In the genomic region with DNA sequence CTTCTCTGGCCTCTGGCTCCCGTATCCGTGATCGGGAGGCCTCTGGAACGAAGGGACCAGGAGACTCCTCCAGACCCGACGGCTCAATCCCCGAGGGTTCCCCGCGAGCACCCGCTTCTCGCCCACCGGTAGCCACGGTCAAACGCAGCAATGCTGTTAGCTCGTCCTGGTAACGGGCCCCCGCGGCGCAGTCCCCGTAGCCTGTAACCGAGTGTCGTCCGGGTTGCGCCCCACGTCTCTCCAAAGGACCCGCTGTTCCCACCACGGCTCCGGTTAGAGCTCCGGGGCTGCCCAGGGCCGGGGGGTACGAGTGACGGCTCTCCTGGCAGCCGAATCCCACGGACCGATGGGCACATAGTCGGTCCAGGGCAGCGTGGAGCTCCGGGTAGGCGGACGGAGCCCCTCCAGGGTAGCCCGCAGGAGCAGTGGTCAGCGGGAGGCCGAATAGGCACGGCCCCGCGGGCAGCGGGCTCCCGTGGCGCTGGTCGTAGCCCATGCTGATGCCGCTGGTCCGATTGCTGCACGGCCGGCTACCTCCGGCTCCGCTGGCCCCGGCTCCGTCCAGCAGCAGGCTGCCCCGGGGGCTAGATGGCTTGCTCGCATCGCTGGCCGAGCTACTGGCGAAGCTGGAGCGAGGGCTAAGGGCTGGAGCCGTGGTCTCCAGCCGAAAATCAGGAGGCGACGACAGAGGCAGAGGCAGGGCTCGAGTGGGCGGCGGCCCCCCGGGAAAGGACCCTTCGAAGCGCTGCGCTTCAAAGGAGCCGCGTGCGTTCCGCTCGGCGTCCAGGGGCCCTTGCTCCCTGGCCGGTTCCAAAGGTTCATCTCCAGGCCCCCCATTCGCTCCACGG, we compare ENCODE assay signal across 8 mouse cellular contexts. TPM values are rescaled to one million over a fixed set of nuclear protein-coding genes. Genes with fewer than 3 reads are reported as not detected.
DNase-seq lines count a peak whose midpoint lies in the region; ATAC-seq and TF ChIP-seq lines count a peak whose summit lies in the region.

No protein-coding gene starts in this region.

- ATAC-seq in lung, embryonic 15.5 days (ENCODE audit: borderline replicate concordance, extremely low read depth, low FRiP score, low TSS enrichment): no peak
- ATAC-seq in limb, embryonic 11.5 days (ENCODE audit: insufficient number of reproducible peaks, low FRiP score, low TSS enrichment, low read depth): no peak
- no peak for ATAC-seq in neural tube, embryonic 11.5 days (ENCODE audit: insufficient read depth, low FRiP score, low TSS enrichment)
- ATAC-seq in inflammation-experienced regulatory T-cells, adult 6 months: no peak

- peak overlapping the region; percentile 97 for H3K27ac ChIP-seq in lung, embryonic 15.5 days
- no peak overlapping the region for H3K27ac ChIP-seq in cortical plate, adult 2 months (ENCODE audit: insufficient read depth, low read length)
- peak overlapping the region; percentile 88 for H3K27ac ChIP-seq in limb, embryonic 11.5 days (replicated peaks; ENCODE audit: low read depth, low read length)
- peak overlapping the region; percentile 67 for H3K27ac ChIP-seq in neural tube, embryonic 11.5 days (ENCODE audit: low read depth, low read length)

- H3K4me1 ChIP-seq in lung, embryonic 15.5 days: peaks cover 44% of the 10 kb centered on the region
- no peaks in the 10 kb centered on the region for H3K4me1 ChIP-seq in cortical plate, adult 2 months (ENCODE audit: control insufficient read depth, insufficient read depth, low read length)
- H3K4me1 ChIP-seq in limb, embryonic 11.5 days (ENCODE audit: control insufficient read depth, insufficient read depth, low read length): peaks cover 27% of the 10 kb centered on the region
- H3K4me1 ChIP-seq in neural tube, embryonic 11.5 days (ENCODE audit: control insufficient read depth, insufficient read depth, low read length): peaks cover 25% of the 10 kb centered on the region

- intact Hi-C loops in heart, postnatal 36 days (cut with DNase I): loop anchor here (2.0 to 5.0 kb wide), 2 partner anchors 22 to 49 kb away; partner anchors contain the start of gene Haus4
- intact Hi-C loops in left cerebral cortex, postnatal 25 days (cut with DNase I): no loop called here

- no peaks in the 10 kb centered on the region for H3K27me3 ChIP-seq in lung, embryonic 15.5 days
- H3K27me3 ChIP-seq in limb, embryonic 11.5 days (ENCODE audit: control insufficient read depth, insufficient read depth, low read length): no peaks in the 10 kb centered on the region
- H3K27me3 ChIP-seq in neural tube, embryonic 11.5 days (ENCODE audit: control insufficient read depth, insufficient read depth, low read length): no peaks in the 10 kb centered on the region

- no peaks in the 10 kb centered on the region for H3K9me3 ChIP-seq in lung, embryonic 15.5 days
- no peaks in the 10 kb centered on the region for H3K9me3 ChIP-seq in limb, embryonic 11.5 days (ENCODE audit: control insufficient read depth, low read length)
- no peaks in the 10 kb centered on the region for H3K9me3 ChIP-seq in neural tube, embryonic 11.5 days (ENCODE audit: control insufficient read depth, low read length)

- no peak for DNase-seq in lung, postnatal 14 days
- DNase-seq in heart, postnatal 36 days: peak; percentile 54 to 69
- peak; percentile 55 for DNase-seq in limb, embryonic 11.5 days (ENCODE audit: low spot score)
- peak; percentile 56 for DNase-seq in neural tube, embryonic 11.5 days (ENCODE audit: low spot score)
- DNase-seq in left cerebral cortex, postnatal 25 days (ENCODE audit: low spot score in 2 of 2): no peak

- H3K4me3 ChIP-seq in lung, embryonic 15.5 days: peak overlapping the region; percentile 81
- peak overlapping the region; percentile 37; the same call in 1 of the 2 replicates for H3K4me3 ChIP-seq in cortical plate, adult 2 months (ENCODE audit: insufficient read depth, low read length)
- peak overlapping the region; percentile 81 for H3K4me3 ChIP-seq in limb, embryonic 11.5 days (ENCODE audit: low read depth, low read length)
- H3K4me3 ChIP-seq in neural tube, embryonic 11.5 days (ENCODE audit: low read depth, low read length): peak overlapping the region; percentile 79

- peak overlapping the region; percentile 94 for H3K9ac ChIP-seq in lung, embryonic 15.5 days
- H3K9ac ChIP-seq in limb, embryonic 11.5 days (ENCODE audit: low read length): peak overlapping the region; percentile 94
- peak overlapping the region; percentile 89 for H3K9ac ChIP-seq in neural tube, embryonic 11.5 days (ENCODE audit: low read length)

- WGBS in lung, embryonic 15.5 days: under 1% methylated on average over 69 of the region's 84 CpGs
- WGBS in limb, embryonic 11.5 days: under 1% methylated on average over 80 of the region's 84 CpGs
- WGBS in neural tube, embryonic 11.5 days: under 1% methylated on average over 75 of the region's 84 CpGs

- H3K4me2 ChIP-seq in lung, embryonic 15.5 days: peak overlapping the region; percentile 62
- H3K4me2 ChIP-seq in limb, embryonic 11.5 days (ENCODE audit: low read depth, severe bottlenecking): peak overlapping the region; percentile 90
- peak overlapping the region; percentile 66 for H3K4me2 ChIP-seq in neural tube, embryonic 11.5 days (ENCODE audit: low read depth)

- TF ChIP-seq CTCF in cortical plate, adult 2 months (IDR thresholded peaks at IDR 0.05; ENCODE audit: extremely low read depth, insufficient read depth, low read length): no peak

- H3K36me3 ChIP-seq in lung, embryonic 15.5 days: peaks cover 6% of the 10 kb centered on the region
- H3K36me3 ChIP-seq in limb, embryonic 11.5 days (ENCODE audit: control insufficient read depth, insufficient read depth, low read length): peaks cover 4% of the 10 kb centered on the region; the same call in 1 of the 2 replicates
- peaks cover 2% of the 10 kb centered on the region; the same call in 1 of the 2 replicates for H3K36me3 ChIP-seq in neural tube, embryonic 11.5 days (ENCODE audit: control insufficient read depth, insufficient read depth, low read length)

- no peak for TF ChIP-seq POLR2A in cortical plate, adult 2 months (IDR thresholded peaks at IDR 0.05; ENCODE audit: extremely low read depth, insufficient read depth, low read length)

RNA-seq across cellular contexts. Expression of gene Ajuba, which starts 0.9 kb away (rescaled TPM):
- polyA plus RNA-seq in lung, embryonic 15.5 days (2015; fragmentation: Nextera tagmentation; extraction: Ambion mirVana): 49.0 and 52.8 TPM in 2 replicates
- 2.3 and 3.0 TPM in 2 replicates for polyA plus RNA-seq in cortical plate, adult 2 months (2012; rRNA removed)
- 1 to 10 TPM; 6.1 to 6.4 TPM for total RNA-seq in heart, postnatal 36 days (2021)
- polyA plus RNA-seq in limb, embryonic 11.5 days (2014; fragmentation: Nextera tagmentation; extraction: Ambion mirVana): 38.5 and 41.8 TPM in 2 replicates
- polyA plus RNA-seq in neural tube, embryonic 11.5 days (2014; fragmentation: Nextera tagmentation; extraction: Ambion mirVana): 27.9 TPM in 2 replicates
- total RNA-seq in left cerebral cortex, postnatal 25 days (2021): 1 to 10 TPM; 1.6 to 2.1 TPM
- under 1 TPM; 0.10 to 0.25 (median 0.15) TPM for polyA plus RNA-seq in inflammation-experienced regulatory T-cells, adult 6 months (2017; shearing (Covaris generic))

RNA-seq across cellular contexts. Expression of gene Haus4, which starts 22.0 kb away (rescaled TPM):
- polyA plus RNA-seq in lung, embryonic 15.5 days (2015; fragmentation: Nextera tagmentation; extraction: Ambion mirVana): 58.1 and 68.7 TPM in 2 replicates
- 3.7 and 3.8 TPM in 2 replicates for polyA plus RNA-seq in cortical plate, adult 2 months (2012; rRNA removed)
- 1 to 10 TPM; 3.2 to 4.1 TPM for total RNA-seq in heart, postnatal 36 days (2021)
- 52.4 and 53.1 TPM in 2 replicates for polyA plus RNA-seq in limb, embryonic 11.5 days (2014; fragmentation: Nextera tagmentation; extraction: Ambion mirVana)
- polyA plus RNA-seq in neural tube, embryonic 11.5 days (2014; fragmentation: Nextera tagmentation; extraction: Ambion mirVana): 36.7 and 41.4 TPM in 2 replicates
- total RNA-seq in left cerebral cortex, postnatal 25 days (2021): 1 to 10 TPM; 1.9 TPM
- 10 to 100 TPM; 24.6 to 39.7 (median 31.6) TPM for polyA plus RNA-seq in inflammation-experienced regulatory T-cells, adult 6 months (2017; shearing (Covaris generic))

RNA-seq across cellular contexts. Expression of gene 4931414P19Rik, which starts 29.3 kb away (rescaled TPM):
- polyA plus RNA-seq in lung, embryonic 15.5 days (2015; fragmentation: Nextera tagmentation; extraction: Ambion mirVana): 8.6 and 8.8 TPM in 2 replicates
- polyA plus RNA-seq in cortical plate, adult 2 months (2012; rRNA removed): 5.2 and 5.8 TPM in 2 replicates
- 1 to 10 TPM; 4.0 to 5.9 TPM for total RNA-seq in heart, postnatal 36 days (2021)
- polyA plus RNA-seq in limb, embryonic 11.5 days (2014; fragmentation: Nextera tagmentation; extraction: Ambion mirVana): 6.8 and 7.8 TPM in 2 replicates
- 8.1 and 8.9 TPM in 2 replicates for polyA plus RNA-seq in neural tube, embryonic 11.5 days (2014; fragmentation: Nextera tagmentation; extraction: Ambion mirVana)
- total RNA-seq in left cerebral cortex, postnatal 25 days (2021): 10 to 100 TPM in 1 of 2 experiments, 1 to 10 TPM in 1; 8.9 to 10.4 TPM
- polyA plus RNA-seq in inflammation-experienced regulatory T-cells, adult 6 months (2017; shearing (Covaris generic)): 1 to 10 TPM; 1.5 to 2.5 (median 1.7) TPM

RNA-seq across cellular contexts. Expression of gene Psmb5, which starts 41.4 kb away (rescaled TPM):
- 378 and 407 TPM in 2 replicates for polyA plus RNA-seq in lung, embryonic 15.5 days (2015; fragmentation: Nextera tagmentation; extraction: Ambion mirVana)
- polyA plus RNA-seq in cortical plate, adult 2 months (2012; rRNA removed): 181 and 197 TPM in 2 replicates
- total RNA-seq in heart, postnatal 36 days (2021): 100 to 1,000 TPM; 185 to 191 TPM
- polyA plus RNA-seq in limb, embryonic 11.5 days (2014; fragmentation: Nextera tagmentation; extraction: Ambion mirVana): 474 and 488 TPM in 2 replicates
- polyA plus RNA-seq in neural tube, embryonic 11.5 days (2014; fragmentation: Nextera tagmentation; extraction: Ambion mirVana): 444 and 470 TPM in 2 replicates
- total RNA-seq in left cerebral cortex, postnatal 25 days (2021): 100 to 1,000 TPM; 164 to 182 TPM
- 100 to 1,000 TPM; 131 to 214 (median 136) TPM for polyA plus RNA-seq in inflammation-experienced regulatory T-cells, adult 6 months (2017; shearing (Covaris generic))

RNA-seq across cellular contexts. Expression of gene Psmb11, which starts 44.8 kb away (rescaled TPM):
- 0.94 and 4.7 TPM in 2 replicates for polyA plus RNA-seq in lung, embryonic 15.5 days (2015; fragmentation: Nextera tagmentation; extraction: Ambion mirVana)
- polyA plus RNA-seq in cortical plate, adult 2 months (2012; rRNA removed): 0.17 and 0.23 TPM in 2 replicates
- not detected for total RNA-seq in heart, postnatal 36 days (2021)
- polyA plus RNA-seq in limb, embryonic 11.5 days (2014; fragmentation: Nextera tagmentation; extraction: Ambion mirVana): 0.20 TPM in 1 of 2 replicates, not detected in the other
- 0.08 TPM in 1 of 2 replicates, not detected in the other for polyA plus RNA-seq in neural tube, embryonic 11.5 days (2014; fragmentation: Nextera tagmentation; extraction: Ambion mirVana)
- total RNA-seq in left cerebral cortex, postnatal 25 days (2021): under 1 TPM in 1 of 2 experiments, not detected in 1; 0.07 TPM
- not detected for polyA plus RNA-seq in inflammation-experienced regulatory T-cells, adult 6 months (2017; shearing (Covaris generic))

Comparison
In these comparisons a context has a peak if more than half of its experiments do, and no peak if none do; other contexts are left out.
1. DNase-seq: peak in heart, postnatal 36 days (2 of 2), limb, embryonic 11.5 days (single experiment) and neural tube, embryonic 11.5 days (single experiment); none in lung, postnatal 14 days (single experiment) and left cerebral cortex, postnatal 25 days (0 of 2).
2. Peak in every context shown above with its lines, with median percentiles within 50 percentile points of each other: H3K4me2 ChIP-seq, H3K4me3 ChIP-seq and H3K9ac ChIP-seq.